Mouse (Mus musculus) mouse trophoblast stem cell (cell line): Measurements from ENCODE around the gene Emsy.

ENCODE experiments used
- in situ Hi-C, 2 experiments: fragments of 300-500 bp; cut with MseI, MboI; formaldehyde crosslinking; loops; 2 replicates in 1 of 2; 3 replicates in 1 of 2; pipeline ENCODE4 v1.15.1; 2025

Emsy gene

DNA sequence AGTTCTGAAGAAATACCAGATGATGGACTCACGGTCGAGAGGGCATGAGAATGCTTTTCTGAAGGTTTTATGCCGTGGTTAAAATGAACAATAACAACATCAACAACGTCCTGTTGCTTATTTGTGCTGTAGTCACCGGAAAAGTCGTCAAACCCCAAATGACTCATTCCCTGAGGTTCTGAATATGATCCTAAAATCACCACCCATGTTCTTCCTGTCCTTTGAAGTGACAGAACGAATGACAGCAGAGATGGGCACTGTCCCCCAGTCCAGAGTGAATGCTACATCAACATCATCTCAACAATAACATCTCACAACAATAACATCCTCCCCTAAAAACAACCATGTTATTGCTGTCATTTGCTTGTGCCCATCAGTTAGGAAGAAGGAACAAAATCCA is 76.1 kb downstream of the Emsy start:
- in situ Hi-C loops: loop anchor here in 1 of 2 experiments (10.0 kb wide), 1 partner anchor 96 kb away; the partner anchor contains the start of gene Lrrc32

DNA sequence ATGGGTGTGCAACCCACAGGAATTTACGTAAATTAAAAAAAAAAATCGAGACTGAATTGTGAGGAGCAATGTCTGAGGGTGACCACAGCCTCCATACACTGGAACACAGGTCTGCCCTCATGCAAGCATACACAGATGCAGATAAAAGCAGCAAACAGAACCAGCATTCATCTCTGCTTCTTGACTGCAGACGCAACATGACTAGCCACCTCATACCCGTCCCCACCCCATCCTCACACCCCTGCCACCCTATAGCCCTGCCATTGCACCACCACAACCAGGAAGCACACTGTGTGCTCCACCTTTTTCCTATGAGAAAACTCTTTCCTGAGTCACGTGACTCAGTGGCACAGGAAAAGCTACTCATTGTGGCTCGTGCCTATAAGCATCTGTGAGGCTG is 76.9 kb downstream of the Emsy start:
- in situ Hi-C loops: loop anchor here in 1 of 2 experiments (10.0 kb wide), 1 partner anchor 95 kb away; the partner anchor contains the start of gene Lrrc32

DNA sequence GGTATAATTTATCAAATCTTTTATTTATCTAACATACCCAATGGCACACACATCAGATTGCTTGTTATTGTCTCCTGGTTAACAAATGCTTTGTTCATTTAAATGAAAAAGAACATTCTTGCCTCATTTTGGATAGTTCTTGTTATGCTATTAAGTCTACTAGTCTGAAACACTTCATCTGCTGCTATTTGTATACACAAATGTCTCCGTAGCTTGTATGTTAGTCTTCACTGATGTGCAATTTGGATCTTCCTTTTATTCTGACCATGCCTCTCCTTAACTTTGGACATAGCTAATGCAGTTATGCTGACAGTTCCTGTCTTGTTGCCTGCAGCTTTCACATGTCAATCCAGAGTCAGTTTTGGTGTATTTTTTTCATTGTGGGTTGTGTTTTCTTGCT is 79.1 kb downstream of the Emsy start:
- in situ Hi-C loops: no loop called here

DNA sequence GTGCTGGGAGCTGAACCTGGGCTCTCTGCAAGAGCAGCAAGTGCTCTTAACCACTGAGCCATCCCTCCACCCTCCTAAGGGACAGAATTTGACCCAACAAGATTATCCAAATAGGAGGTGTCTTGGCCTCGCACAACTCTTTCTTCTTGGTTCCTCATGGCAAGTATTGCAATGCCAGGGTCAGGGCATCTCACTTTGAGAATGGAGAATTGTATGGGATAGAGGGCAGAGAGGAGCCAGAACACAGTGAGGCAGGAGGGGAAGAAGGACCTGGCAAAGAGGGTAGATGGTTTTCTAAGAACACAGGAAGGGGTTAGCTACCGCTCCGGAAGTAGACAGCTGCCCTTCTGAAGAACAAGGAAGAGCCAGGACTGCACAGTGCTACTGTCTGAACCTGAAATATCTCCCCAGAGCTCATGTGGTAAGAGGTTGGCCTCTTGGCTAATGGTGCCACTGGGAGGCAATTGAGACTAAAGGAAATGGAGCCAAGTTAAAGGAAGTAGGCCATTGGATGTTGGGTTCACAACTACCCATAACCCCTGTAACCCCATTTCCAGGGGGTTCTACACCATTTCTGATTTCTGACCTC is 80.8 kb downstream of the Emsy start:
- in situ Hi-C loops: no loop called here

DNA sequence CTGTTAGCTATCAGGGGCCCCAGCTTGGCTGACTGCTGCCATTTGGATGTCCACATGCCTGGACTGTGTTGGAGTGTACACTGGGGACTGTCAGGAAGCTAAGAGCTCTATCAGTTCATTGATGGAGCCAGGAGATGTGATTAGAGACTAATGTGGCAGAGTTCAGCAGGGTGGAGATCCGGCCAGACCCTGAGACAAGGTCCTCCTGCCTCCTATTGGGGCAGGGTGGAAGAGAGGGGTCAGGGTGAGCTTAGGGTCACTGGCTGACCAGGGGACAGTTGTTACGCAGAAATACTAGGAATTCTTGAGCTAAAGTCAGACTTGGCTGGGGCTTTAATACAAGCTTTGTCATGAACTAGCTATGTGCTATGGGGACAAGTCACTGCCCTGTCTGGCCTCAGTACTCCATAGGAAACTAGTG is 81.8 kb downstream of the Emsy start:
- in situ Hi-C loops: no loop called here

DNA sequence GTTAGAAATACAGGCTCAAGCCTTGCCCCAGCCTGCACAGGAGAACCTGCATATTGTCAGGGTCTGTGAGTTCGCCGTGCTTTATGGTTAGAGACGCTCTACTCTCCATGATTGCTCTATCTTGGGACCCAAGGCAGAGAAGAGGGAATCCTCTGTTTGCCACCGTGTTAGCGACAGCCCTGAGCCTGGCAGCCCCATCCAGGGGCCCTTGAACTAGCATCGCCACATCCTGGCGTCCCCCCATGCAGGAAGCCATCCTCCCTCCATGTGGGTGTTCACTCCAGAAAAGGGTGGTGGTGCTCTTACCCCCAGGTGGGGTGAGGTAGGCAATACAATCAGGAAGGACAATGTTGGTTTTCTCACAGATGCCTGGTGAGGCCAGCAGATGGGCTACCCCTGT is 82.3 kb downstream of the Emsy start:
- in situ Hi-C loops: no loop called here

DNA sequence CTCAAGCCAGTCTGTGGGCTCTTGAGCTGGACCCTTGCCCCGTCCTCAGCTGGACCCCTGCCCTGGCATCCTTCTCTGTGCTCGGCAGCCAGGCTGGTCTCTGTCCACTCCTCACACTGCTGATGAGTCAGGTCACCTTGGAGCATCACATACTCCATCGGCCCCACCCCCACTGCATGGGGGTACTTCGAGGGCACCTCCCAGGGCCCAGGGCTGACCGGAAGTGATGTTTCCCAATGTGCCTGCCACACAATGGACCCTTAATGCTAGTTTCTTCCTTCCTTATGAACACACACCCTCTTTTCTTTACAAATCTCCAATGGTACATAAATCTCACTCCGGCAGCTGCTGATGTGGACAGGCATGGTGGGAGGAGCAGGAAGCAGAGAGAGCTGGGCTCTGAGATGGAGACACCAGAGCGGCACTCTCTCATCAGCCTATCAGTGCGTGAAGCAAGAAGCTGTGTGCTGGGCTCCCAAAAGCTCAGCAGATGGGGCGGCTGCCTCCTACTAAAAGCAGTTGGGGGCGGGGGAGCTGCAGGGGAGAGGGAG is 83.3 kb downstream of the Emsy start:
- in situ Hi-C loops: no loop called here

DNA sequence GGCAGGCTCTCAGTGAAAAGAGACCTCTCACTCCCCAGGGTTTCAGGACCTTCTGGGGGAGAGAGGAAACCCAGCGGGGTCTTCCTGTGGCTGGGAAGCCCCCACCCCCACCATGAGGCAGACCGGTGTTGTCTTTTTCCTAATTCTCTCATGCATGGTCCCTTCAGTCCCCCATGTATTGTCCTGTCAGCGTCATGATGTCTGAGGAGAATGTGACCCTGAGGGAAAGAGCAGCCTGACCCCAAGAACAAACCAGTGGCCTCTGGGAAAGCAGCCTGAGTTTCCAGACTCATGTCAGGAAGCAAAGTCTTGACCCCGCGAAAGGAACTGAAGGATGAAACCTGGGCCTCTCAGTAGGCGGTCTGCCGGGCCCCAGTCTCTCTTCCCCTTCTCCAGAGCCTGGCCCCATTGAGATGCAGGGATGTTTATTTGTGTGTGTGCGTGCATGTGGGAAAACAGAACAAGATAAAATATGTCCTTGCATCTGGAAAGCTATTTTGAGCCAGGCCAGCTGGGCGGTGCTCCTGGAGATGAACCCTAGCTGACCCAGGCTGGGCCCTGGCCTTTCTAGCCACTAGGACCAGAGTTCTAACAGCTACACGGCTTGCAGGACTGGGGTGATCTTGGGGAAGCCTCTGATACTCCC is 84.2 kb downstream of the Emsy start:
- in situ Hi-C loops: no loop called here

DNA sequence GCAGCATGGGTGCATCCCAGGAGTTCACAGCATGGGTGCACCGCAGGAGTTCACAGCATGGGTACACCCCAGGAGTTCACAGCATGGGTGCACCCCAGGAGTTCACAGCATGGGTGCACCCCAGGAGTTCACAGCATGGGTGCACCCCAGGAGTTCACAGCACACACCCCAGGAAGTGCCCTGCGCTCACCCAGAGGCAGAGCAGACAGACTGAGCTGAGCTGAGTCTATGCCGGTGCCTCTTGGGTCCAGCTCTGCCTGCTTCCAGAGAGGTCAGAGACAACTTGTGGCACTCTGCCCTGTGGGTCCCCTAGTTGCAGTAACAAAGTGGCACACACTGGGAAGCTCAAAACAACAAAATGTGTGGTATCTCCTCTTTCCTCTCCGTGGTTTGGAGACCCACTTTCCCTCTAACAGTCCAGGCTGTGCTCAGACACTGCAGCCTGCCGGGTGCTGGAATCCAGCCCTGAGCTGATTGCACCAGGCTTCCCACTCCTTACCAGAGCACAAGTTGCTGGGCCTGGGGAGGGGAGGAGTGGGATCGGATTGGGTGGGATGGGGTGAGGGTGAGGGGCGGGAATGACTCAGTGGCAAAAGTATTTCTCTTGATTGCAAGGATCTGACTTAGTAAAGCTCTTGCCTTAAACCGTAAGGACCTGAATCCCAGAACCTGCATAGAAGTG is 85.6 kb downstream of the Emsy start:
- in situ Hi-C loops: no loop called here

DNA sequence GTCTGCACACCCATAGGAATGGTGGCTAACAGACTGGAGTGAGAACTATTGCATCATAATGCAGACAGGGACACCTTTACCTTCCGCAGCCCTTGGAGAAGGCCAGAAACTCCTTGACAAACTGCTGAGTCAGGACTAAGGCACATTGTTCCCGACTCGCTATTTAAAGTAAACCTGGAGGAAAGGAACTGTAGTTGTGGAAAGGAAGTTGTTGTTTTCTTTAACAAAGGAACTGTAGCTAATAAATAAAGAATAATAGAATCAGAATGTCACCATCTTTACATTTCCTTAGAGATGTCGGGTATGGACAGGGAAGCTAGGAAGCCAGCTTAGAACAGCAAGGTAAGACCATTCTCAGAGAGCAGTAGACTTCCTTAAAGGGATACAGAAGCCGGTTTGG is 89.5 kb downstream of the Emsy start:
- in situ Hi-C loops: no loop called here

DNA sequence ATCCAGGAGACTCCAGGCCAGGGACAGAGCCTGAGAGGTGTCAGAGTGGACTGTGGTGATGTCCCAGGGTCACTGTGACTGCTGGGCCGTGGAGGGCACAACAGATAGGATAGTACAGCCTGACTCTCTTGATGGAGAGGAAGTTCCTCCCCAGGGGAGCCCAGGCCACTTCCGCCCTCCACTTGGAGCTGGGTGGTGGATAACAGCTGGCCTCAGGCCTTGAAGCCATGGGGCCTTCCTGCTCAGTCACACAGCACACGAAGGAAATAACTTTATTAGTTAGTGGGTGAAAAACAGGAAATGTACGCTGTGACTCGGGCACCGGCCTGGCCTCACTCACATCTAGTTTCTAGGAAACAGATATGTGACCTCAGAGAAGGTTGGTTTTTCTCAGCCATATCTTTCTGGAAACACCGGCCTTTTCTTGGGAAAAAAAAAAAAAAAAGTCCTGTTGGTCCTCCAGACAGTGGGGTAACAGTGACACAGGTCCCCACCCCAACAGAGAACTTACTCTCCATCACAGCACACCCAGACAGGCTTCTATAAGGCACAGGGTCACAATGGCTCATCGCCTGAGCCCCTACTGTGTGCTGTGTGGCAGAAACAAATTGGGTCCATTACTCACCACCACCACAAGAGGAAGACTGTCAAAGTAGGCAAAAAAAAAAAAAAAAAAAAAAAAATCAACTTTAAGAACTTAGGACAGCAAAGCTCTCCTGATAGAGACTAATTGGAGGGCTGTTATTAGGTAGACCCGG is 91.8 kb downstream of the Emsy start:
- in situ Hi-C loops: no loop called here

DNA sequence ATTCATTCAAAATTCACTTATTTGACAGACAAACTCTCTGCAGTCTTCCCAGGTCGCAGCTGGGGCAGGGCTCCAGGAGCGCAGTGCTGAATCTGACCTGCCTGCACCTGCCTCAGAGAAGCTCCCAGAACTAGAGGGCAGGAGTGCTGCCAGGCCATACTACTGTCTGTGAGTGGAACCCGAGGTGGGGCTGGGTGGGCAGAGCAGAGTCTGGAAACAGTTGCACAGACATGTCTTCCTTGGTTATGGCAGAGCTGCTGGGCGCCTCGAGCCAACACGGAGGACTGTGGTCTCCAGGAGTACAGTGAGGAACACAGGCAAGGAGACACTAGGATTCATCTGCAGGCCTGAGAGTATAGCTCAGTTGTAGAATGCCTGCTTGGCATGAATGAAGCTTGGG is 92.6 kb downstream of the Emsy start:
- in situ Hi-C loops: no loop called here

DNA sequence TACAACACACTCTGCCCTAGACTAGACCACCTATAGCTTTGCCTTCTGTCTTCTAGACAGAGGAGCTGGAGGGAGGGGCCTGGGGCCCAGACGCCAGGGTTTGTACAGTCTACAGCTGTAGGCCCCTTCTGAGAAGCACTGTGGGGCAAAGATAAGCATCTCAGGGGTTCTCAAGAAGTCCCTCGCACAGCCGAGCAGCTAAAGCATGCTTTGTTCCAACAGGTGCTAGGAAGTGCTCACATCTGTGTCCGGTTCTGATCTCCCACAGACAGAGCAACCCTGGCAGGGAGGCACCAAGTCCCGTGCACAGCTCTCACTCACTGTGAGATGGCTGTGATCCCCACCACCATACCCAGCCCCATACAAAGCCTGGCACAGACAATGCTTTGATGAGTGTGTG is 93.6 kb downstream of the Emsy start:
- in situ Hi-C loops: no loop called here

DNA sequence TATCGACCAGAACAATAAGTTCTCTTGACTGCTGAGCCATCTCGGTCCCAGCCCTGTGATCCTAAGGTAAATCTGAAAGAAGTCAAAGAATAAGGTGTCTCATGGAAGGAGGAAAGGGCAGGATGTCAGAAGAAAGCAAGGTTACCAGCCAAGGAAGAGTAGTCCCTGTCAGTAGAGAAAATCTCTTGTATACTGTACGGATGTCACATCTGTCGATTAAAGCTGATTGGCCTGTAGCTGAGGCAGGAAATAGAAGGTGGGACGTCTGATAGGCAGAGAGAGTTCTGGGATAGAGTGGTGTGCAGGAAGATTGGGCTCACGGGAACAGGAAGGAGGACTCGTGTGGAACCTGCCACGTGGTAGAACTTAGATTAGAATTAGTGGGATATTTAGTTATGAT is 94.4 kb downstream of the Emsy start:
- in situ Hi-C loops: no loop called here

DNA sequence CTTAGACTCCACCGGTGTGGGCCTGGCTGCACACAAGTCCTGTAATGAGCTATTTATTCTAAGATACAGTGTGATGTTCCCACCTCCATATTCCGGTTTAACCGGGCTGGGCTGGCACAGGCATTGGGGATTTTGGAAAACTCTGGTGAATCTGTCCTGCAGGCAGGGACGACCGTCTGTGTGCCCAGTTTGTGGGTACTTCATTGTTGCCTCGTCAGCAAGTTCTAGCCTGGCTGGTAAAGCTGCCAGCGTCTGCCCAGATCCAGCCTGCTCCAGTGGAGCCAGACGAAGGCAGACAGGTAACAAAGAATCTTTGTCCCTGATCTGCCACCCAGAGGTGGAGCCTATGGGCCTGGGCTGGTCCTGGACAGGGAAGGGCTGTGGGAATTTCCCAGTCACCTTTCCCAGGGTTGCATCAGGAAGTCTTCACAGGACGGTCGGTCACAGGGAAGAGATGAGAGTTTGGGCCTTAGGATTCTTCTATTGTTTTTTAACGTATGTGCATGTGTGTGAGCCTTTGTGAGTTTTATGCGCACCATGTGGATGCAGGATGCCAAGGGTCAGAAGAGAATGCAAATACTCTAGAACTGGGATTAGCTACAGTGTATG is 94.9 kb downstream of the Emsy start:
- in situ Hi-C loops: no loop called here

DNA sequence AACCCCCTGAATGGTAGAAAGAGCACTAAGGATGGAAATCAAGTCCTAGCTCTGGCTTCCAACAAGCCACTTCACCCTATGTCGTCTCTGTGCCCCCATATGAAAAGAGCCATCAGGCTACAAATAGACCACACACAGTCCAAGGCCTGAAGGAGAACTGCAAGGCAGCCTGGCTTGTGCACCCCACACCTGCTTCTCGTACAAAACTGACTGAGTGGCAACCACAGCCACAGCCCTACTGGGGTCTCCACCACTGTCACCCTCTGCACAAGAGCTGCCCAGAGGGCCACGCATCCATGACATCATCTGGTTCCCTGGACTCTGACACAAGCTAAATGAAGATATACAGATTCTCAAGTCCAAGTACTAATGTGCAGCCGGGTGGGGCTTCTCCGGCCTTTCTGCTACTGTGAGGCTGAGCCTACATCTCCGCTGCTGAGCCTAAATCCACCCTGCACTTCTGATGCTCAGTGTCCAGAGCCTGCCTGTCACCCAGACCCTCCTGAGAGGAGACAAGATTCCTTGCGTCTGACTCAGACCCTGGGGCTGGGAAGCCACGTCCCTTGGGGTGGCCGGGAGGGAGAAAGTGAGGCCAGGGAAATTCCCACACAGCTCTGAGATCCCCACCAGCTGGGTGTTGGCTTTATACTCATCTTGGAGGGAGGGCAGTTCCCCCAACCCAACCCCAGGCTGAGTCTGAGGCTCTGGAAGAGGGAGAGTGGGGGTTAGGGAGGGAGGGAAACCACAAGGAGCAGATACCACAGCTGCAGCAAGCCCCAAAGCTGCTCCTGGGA is 98.3 kb downstream of the Emsy start:
- in situ Hi-C loops: no loop called here

DNA sequence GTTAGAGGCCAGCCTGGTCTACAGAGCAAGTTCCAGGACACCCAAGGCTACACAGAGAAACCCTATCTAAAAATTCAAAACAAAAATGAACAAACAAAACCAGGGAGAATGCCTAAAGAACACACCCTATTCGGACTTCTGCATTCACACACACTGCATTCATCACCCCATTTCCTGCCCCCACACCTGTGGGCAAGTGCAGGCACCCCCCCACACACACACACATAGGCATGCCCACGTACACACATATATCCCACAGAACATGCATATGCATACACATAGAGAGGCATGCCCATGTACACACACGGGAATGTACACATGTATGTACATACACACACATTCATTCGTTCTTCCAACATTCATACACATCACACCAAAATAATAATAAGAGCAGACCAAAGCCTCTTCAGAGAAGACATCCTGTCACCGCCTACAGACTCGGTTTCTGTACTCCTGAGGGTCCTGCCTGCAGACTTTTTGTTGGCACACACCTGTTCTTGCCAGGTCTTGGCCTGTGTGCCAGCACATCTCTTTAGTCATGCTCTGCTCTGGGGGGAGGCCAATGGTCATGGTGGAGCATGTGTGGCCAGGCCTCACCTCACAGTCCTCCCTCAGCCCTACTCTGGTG is 99.7 kb downstream of the Emsy start:
- in situ Hi-C loops: no loop called here

DNA sequence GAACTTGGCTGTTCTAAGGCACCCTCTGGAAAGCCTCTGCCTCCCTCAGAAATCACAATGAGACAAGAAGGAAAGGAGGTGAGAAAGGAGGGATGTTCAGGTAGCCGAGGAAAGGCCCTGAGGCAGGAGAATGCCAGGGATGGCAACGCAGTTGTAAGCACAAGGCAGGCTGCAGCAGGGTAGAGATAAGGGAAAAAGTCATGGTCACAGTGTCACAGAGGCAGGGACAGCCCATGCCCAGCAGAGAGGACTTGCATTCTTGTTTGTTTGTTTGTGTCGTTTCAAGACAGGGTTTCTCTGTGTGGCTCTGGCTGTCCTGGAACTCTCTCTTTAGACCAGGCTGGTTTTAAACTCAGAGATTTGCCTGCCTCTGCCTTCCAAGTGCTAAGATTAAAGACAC is 105.5 kb downstream of the Emsy start:
- in situ Hi-C loops: no loop called here

DNA sequence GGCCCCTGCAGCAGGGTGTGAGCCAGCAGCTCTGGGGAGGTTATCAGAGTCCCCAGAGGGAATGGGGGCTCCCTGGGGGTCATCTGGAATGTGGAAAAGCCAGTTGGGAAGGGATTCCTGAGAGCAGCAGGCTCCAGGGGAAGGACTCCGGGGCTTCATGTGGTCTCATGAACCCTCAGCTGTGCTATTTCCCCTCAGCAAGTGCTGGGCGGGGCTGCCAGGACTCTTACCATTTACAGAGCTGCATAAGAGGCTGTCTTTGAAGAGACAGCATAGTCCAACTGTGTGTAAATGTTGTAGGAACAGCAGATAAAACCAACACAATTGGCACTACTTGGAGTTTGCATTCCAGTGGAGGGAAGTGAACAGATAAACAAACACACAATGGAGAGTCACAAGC is 106.0 kb downstream of the Emsy start:
- in situ Hi-C loops: no loop called here

DNA sequence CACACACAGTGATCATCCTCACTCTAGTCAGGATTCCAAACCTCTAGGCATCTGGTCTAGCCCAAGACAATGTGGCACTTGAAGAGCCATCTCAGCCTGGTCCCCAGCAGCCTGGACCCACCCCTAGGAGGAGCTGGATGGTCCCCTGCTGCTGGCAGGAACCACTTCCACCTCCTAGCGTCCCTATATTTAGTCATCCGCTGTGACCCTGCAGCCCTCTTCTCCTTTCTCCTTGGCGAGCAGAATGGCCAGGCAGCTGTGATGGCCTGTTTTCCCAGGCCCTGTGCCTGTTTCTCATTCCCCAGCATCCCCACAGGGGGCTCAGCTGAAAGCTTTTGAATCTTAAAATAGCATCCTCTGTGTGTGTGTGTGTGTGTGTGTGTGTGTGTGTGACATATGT is 107.7 kb downstream of the Emsy start:
- in situ Hi-C loops: no loop called here
